Mouse (Mus musculus) heart, adult 11 months (tissue): Measurements from ENCODE around the gene Sept3.
"Not testable (repeated sequence)": the region's sequence is repeated elsewhere in the genome, so short reads cannot be mapped to it uniquely, and the experiment has no call there.

Source experiments
- DNase-seq: peaks from one replicate; pipeline ENCODE4 v3.0.0; 2022

Sept3 gene

DNA sequence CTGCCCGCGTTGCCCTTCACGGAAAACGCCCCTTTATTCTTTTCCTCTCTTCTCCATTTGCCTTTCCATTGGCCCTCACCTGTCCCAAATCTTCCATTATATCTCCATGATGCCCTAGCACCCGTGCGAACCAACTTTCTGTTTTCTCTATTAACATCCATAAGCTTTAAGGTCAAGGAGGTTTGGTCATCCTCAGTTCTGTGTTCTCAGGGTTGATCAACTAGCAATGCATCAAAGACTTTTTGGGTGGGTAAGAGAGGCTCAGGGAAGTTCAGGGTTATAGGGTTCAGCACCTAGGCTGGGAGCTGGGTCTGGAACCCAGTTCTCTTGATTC is at the start of gene Sept3:
Gene Sept3, plus strand, starts transcription at position 301 of the 334 bp plus-strand sequence.
- no peak for DNase-seq

- DNase-seq: no peak
Observed at GRCm38 (mm10) chr15:82225769-82226168, 48.9 kb upstream of the Sept3 start.

DNA sequence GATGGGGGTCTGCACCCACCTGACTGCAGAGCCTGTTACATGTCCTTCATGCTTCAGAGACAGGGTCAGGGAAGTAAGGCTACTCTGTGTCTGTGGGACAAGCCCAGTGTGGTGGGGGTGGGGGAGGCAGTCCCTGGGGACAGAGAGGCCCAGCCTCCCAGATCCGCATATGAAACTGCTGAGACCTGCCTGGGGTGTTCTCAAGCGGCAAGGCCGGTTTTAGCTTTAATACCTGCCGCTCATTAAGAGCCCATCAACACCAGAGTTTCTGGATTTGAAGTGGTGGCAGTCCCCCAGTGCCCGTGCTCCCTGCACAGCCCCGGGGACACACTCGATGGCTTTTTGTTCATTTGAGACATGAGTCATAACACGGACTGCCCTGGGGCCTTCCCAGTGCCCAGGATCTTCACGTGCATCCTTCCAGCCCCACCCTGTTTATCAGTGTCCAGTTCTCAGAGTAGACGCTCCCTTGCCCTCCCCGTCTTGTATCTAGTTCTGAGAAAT is 45.1 kb upstream of the Sept3 start:
- no peak for DNase-seq

GRCm38 (mm10) chr15:82230098-82230611 is 44.5 kb upstream of the Sept3 start:
- no peak for DNase-seq

GRCm38 (mm10) chr15:82231100-82231499 is 43.6 kb upstream of the Sept3 start:
- DNase-seq: no peak

DNA sequence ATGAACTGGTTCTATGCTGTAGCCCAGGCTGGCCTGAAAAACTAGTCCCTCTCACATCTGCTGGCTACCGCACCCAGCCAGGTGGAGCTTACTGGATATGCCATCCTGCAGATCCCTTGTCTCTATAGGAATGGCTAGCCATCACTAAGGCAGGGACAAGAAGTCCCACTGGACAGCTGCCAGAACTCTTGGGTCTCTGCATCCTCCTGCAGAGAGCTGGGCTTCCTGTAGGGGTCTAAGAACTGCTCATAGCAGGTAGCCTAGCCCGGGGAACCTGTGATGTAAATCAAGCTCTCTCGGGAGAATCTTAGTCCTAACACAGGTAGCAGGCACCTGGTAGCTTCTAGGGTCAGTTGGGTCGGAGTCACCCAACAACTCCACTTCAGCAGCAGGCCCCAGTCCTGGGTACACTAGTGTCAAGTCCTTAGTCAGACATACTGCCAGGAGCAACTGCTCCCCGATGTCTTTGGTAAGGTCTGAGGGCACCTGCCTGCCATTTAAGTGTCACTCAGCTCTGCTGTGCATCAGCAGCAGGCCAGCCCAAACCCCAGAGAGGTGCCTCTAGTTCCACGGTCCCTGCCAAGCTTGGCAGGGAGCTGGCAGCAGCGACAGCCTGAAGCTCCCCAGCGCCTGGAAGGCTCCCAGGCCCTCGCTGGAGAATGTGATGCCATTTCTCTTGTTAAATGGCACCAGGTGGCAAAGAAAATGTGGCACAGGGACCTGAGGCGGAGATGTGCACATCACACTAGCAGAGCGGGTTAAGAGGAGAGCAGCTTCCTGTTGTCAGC is 42.9 kb upstream of the Sept3 start:
- DNase-seq: peak; percentile 94

- DNase-seq: no peak
Observed at GRCm38 (mm10) chr15:82232651-82233050, 42.0 kb upstream of the Sept3 start.

DNA sequence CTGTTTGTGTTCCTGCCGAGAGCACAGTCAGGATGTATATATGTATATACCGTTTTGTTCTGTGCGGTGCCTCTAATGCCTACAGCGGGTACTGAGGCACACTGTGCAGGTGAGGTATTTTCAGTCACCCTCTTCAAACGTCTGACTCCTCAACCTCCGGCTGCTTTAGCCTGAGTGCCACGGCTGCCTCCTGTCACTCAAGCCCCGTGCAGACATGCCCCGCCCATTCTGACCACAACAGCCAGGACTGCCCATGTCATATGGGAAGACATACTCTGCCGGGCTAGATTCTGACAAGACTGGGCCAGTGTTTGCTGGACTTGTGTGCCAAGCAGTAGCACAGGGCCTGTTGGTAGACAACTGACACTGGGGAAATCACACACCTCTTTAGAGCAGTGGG is 39.0 kb upstream of the Sept3 start:
- no peak for DNase-seq

GRCm38 (mm10) chr15:82236565-82236964 is 38.1 kb upstream of the Sept3 start:
- peak; percentile 95 for DNase-seq

- DNase-seq: no peak
Observed at GRCm38 (mm10) chr15:82243311-82243710, 31.4 kb upstream of the Sept3 start.

DNA sequence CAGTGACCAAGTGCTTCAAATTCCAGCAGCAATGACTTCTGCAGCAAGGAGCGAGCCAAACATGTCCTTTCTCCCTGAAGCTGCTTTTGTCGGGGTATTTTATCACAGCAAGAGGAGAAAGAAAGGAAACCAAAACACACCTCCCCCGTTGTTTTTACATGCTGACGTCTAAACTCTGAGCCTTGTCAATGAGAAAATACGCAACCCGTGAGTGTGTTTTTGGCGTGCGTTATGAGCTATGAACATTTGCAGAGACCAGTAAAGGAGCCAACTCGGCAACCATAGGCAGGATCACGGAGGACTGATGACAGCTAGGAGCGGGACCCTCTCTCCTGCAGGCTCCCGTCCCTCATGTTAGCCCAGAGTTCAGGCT is 31.0 kb upstream of the Sept3 start:
- no peak for DNase-seq

GRCm38 (mm10) chr15:82244115-82244804 is 30.4 kb upstream of the Sept3 start, which contains the start of gene Cenpm:
Gene Cenpm, minus strand, starts transcription at chr15:82244748.
- peak; percentile 100 for DNase-seq

DNA sequence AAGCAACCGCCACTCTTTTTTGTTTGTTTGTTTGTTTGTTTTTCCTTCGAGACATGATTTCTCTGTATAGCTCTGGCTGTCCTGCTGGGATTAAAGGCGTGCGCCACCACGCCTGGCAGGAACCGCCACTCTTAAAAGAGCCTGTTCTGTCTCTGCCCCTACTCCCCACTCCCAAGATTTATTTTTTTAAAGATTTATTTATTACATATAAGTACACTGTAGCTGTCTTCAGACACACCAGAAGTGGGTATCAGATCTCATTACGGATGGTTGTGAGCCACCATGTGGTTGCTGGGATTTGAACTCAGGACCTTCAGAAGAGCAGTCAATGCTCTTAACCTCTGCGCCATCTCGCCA is 29.9 kb upstream of the Sept3 start:
- DNase-seq: not testable (repeated sequence)

GRCm38 (mm10) chr15:82247131-82247776 is 27.4 kb upstream of the Sept3 start:
- no peak for DNase-seq

DNA sequence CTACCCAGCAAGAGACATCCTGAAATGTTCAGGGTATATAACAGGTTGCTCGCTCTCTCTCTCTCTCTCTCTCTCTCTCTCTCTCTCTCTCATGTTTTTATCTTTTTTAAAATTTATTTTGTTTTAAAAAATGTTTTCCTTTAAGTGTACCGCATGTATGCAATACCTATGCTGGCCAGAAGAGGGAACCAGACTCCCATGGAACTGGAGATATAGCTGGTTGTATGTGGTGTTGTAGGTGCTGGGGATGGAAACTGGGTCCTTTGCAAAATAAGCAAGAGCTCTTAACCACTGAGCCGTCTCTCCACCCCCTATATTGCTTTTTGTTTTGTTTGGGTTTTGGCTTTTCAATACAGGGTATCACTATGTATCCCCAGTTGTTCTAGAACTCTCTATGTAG is 23.1 kb upstream of the Sept3 start:
- no peak for DNase-seq

- no peak for DNase-seq
Observed at GRCm38 (mm10) chr15:82252097-82252496, 22.6 kb upstream of the Sept3 start, which contains the start of gene 1500009C09Rik. Gene 1500009C09Rik, plus strand, starts transcription at chr15:82252397.

- no peak for DNase-seq
Observed at GRCm38 (mm10) chr15:82255248-82255647, 19.4 kb upstream of the Sept3 start.

GRCm38 (mm10) chr15:82255944-82256383 is 18.7 kb upstream of the Sept3 start:
- DNase-seq: no peak

DNA sequence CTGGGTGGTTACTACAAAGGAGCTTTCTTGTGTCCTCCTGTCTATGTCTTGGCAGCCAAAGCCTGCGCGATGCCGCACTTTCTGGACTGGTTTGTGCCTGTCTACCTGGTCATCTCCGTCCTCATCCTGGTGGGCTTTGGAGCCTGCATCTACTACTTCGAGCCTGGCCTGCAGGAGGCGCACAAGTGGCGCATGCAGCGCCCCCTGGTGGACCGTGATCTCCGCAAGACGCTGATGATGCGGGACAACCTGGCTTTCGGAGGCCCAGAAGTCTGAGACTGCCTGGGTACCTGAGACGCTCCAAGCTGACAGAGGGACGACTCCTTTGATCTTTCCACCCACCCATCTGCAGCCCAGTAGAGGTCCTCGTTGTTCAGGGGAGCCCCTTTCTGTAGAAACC is 15.2 kb upstream of the Sept3 start:
- DNase-seq: no peak

DNA sequence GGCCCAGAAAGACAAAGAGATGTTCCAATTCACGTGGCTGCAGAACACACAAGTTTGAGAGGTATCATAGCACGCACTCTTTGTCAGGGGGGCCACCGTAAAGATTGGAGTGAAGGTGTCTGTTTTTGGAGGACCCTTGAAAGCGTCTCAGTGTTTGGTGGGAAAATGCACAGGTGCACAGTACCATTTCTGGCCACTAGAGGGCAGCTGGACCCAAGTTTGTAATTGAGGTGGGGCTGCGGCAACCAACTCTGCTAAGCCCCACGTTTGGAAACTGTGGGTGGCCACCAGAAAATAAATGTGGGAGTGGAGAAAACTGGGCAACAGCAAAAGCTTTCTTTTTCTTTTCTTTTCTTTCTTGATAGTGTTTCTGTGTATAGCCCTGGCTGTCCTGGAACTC is 8.3 kb upstream of the Sept3 start:
- DNase-seq: no peak

- DNase-seq: no peak
Observed at GRCm38 (mm10) chr15:82268185-82268584, 6.5 kb upstream of the Sept3 start.

DNA sequence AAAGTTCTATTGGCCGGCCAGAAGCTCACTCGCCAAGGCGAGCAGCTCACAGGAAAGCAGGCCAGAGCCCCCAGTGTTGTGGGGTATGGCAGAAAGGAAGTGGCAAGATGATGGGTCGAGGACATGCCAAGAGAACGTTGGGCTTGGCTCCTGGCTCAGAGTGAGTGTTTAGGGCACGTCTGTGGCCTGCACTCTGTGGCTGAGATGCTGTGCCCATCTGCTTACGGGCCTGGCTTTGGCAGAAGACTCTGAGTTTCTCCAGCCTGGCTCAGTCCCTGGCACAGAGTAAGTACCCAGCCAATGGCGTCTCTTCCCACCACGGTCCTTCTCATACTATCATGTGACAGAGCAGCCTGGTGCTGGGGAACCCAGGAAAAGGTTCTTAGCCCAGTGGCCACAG is 5.9 kb upstream of the Sept3 start:
- DNase-seq: no peak

DNA sequence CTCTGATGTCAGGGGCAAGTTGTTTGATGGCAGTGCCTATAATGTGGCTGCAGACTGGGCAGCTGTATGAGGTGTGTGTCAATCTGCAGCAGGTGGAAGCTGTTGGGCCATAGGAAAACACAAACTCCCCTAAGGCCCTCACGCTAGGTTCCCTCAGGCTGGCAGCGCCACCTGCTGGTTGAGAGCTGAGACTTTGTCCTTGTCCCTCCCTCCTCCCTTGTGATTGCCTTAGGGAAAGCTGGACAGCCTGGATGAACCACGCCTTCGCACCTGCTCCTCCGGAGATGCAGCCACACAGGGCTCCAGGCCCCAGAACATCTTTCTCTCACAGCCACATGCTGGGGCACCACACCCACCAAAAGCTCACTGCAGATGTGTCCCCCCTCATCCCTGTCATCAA is 3.5 kb upstream of the Sept3 start:
- DNase-seq: no peak

- no peak for DNase-seq
Observed at GRCm38 (mm10) chr15:82272295-82272694, 2.4 kb upstream of the Sept3 start.
